29 mouse cellular contexts compared by ENCODE assay signal in genomic region chr5:72852301-72852995, GRCm38 (mm10). TPM values are rescaled to one million over a fixed set of nuclear protein-coding genes. Genes with fewer than 3 reads are reported as not detected.
A peak's percentile ranks its signal among the peaks of the same experiment; 100 is the strongest.
DNase-seq lines count a peak whose midpoint lies in the region; ATAC-seq and TF ChIP-seq lines count a peak whose summit lies in the region.
"Had no signal": no experiment of that assay in that cellular context is flagged by ENCODE, and none has a peak within 500 bp of the region (broad histone marks: within the 10 kb centered on the region; RNA-seq: fewer than 3 reads in every experiment).

No protein-coding gene starts in this region.

- intact Hi-C loops in heart, adult 2 months (cut with DNase I): no loop called here

- no peak for TF ChIP-seq EP300 in heart, adult 2 months (IDR thresholded peaks at IDR 0.05; ENCODE audit: insufficient read depth, low read depth, low read length)

- no peak for ATAC-seq in kidney, embryonic 16.5 days (ENCODE audit: low FRiP score, low TSS enrichment)
- ATAC-seq: activated CD4-positive, CD25-positive, alpha-beta regulatory T cell, adult 4 months; forebrain, embryonic 16.5 days; midbrain, embryonic 15.5 days had no signal

- H3K27ac ChIP-seq in heart, embryonic 10.5 days: no peak overlapping the region
- no peak overlapping the region for H3K27ac ChIP-seq in heart, adult 2 months
- peak overlapping the region; percentile 9; the same call in 1 of the 2 replicates for H3K27ac ChIP-seq in spleen, adult 2 months (ENCODE audit: insufficient read depth, low read length)
- peak overlapping the region; percentile 27 for H3K27ac ChIP-seq in macrophage
- H3K27ac ChIP-seq in kidney, embryonic 16.5 days (ENCODE audit: low read length): no peak overlapping the region
- H3K27ac ChIP-seq: embryonic facial prominence, embryonic 12.5 days; forebrain, embryonic 10.5 days; gastrocnemius, adult 2 months; hindbrain, embryonic 13.5 days; liver, embryonic 14.5 days; midbrain, embryonic 15.5 days; stomach, postnatal 0 days had no signal

- DNase-seq in heart, embryonic 10.5 days (ENCODE audit: low spot score): peak; percentile 70
- DNase-seq in heart, adult 2 months: no peak
- no peak for DNase-seq in spleen, adult 2 months (ENCODE audit: low read depth in 1 of 2, low spot score in 2 of 2)
- DNase-seq in spleen, postnatal 10 days (ENCODE audit: low spot score in 2 of 2): no peak
- no peak for DNase-seq in kidney, adult 11 months
- DNase-seq: adrenal gland, adult 2 months; adrenal gland, postnatal 36 days; cerebellum, adult 9-10 months; embryo, embryonic 11 days; gastrocnemius, adult 2 months; heart, postnatal 4 days; kidney, adult 9 months; kidney, postnatal 25 days; lung, embryonic 14.5 days; lung, postnatal 14 days; right cerebral cortex, postnatal 25 days; thymus, adult 18-20 months; thymus, postnatal 25 days had no signal

- H3K27me3 ChIP-seq in heart, embryonic 10.5 days (ENCODE audit: insufficient read depth, poor library complexity, severe bottlenecking): no peaks in the 10 kb centered on the region
- H3K27me3 ChIP-seq in heart, adult 2 months (ENCODE audit: control insufficient read depth, insufficient read depth, low read length): no peaks in the 10 kb centered on the region
- H3K27me3 ChIP-seq in spleen, adult 2 months (ENCODE audit: control insufficient read depth, insufficient read depth, low read length): no peaks in the 10 kb centered on the region
- H3K27me3 ChIP-seq in kidney, embryonic 16.5 days (ENCODE audit: insufficient read depth, low read length): no peaks in the 10 kb centered on the region
- H3K27me3 ChIP-seq: embryonic facial prominence, embryonic 12.5 days; midbrain, embryonic 15.5 days had no signal

- H3K9ac ChIP-seq in heart, adult 2 months (ENCODE audit: low read depth, low read length): no peak overlapping the region
- H3K9ac ChIP-seq in kidney, embryonic 16.5 days (replicated peaks; ENCODE audit: low read length): no peak overlapping the region
- H3K9ac ChIP-seq: embryonic facial prominence, embryonic 12.5 days; hindbrain, embryonic 13.5 days; liver, embryonic 14.5 days; lung, embryonic 14.5 days; midbrain, embryonic 15.5 days had no signal

- no peaks in the 10 kb centered on the region for H3K79me2 ChIP-seq in heart, adult 2 months (replicated peaks; ENCODE audit: control insufficient read depth, insufficient read depth, low read length)
- peaks cover 100% of the 10 kb centered on the region for H3K79me2 ChIP-seq in macrophage (ENCODE audit: inconsistent target)

- no peaks in the 10 kb centered on the region for H3K9me3 ChIP-seq in heart, embryonic 10.5 days
- no peaks in the 10 kb centered on the region for H3K9me3 ChIP-seq in kidney, embryonic 16.5 days (ENCODE audit: low read length)
- H3K9me3 ChIP-seq: embryonic facial prominence, embryonic 12.5 days; forebrain, embryonic 10.5 days; hindbrain, embryonic 13.5 days; midbrain, embryonic 15.5 days had no signal

- WGBS in heart, embryonic 10.5 days: 68% methylated on average over 7 of the region's 7 CpGs
- 82% methylated on average over 7 of the region's 7 CpGs for WGBS in heart, adult 2 months
- 71% methylated on average over 7 of the region's 7 CpGs for WGBS in spleen, adult 2 months
- 56% methylated on average over 6 of the region's 7 CpGs for WGBS in macrophage (ENCODE audit: missing documents)
- 87% methylated on average over 7 of the region's 7 CpGs for WGBS in kidney, embryonic 16.5 days

- H3K4me3 ChIP-seq in heart, embryonic 10.5 days: no peak overlapping the region
- no peak overlapping the region for H3K4me3 ChIP-seq in heart, adult 2 months
- no peak overlapping the region for H3K4me3 ChIP-seq in spleen, adult 2 months (ENCODE audit: extremely low read depth, insufficient read depth, insufficient read length)
- no peak overlapping the region for H3K4me3 ChIP-seq in macrophage (ENCODE audit: inconsistent target)
- no peak overlapping the region for H3K4me3 ChIP-seq in kidney, embryonic 16.5 days (ENCODE audit: low read length)
- H3K4me3 ChIP-seq: embryonic facial prominence, embryonic 12.5 days; forebrain, embryonic 10.5 days; gastrocnemius, adult 2 months; hindbrain, embryonic 13.5 days; midbrain, embryonic 15.5 days had no signal

- no peak for TF ChIP-seq CTCF in heart, adult 2 months (IDR thresholded peaks at IDR 0.05)
- TF ChIP-seq CTCF in spleen, adult 2 months (IDR thresholded peaks at IDR 0.05; ENCODE audit: extremely low read depth, insufficient read depth, insufficient read length, insufficient replicate concordance): no peak

- no peaks in the 10 kb centered on the region for H3K36me3 ChIP-seq in heart, embryonic 10.5 days
- H3K36me3 ChIP-seq in heart, adult 2 months (ENCODE audit: control insufficient read depth, insufficient read depth, low read length): 0 out of 2 replicates have a peak, but pooled peaks cover 3% of the 10 kb centered on the region
- no peaks in the 10 kb centered on the region; the same call in 1 of the 2 replicates for H3K36me3 ChIP-seq in spleen, adult 2 months (ENCODE audit: control insufficient read depth, insufficient read depth, low read length)
- no peaks in the 10 kb centered on the region for H3K36me3 ChIP-seq in macrophage (ENCODE audit: inconsistent target)
- no peaks in the 10 kb centered on the region for H3K36me3 ChIP-seq in kidney, embryonic 16.5 days (ENCODE audit: insufficient read depth, low read length)
- H3K36me3 ChIP-seq: embryonic facial prominence, embryonic 12.5 days; forebrain, embryonic 10.5 days; hindbrain, embryonic 13.5 days; midbrain, embryonic 15.5 days had no signal

- no peak overlapping the region for H3K4me2 ChIP-seq in kidney, embryonic 16.5 days (replicated peaks; ENCODE audit: low read depth, low read length)
- H3K4me2 ChIP-seq: embryonic facial prominence, embryonic 12.5 days; heart, embryonic 11.5 days; hindbrain, embryonic 13.5 days; lung, embryonic 14.5 days; midbrain, embryonic 15.5 days had no signal

- TF ChIP-seq POLR2A in heart, adult 2 months (IDR thresholded peaks at IDR 0.05; ENCODE audit: insufficient read depth, low read depth, low read length): no peak
- no peak for TF ChIP-seq POLR2A in spleen, adult 2 months (IDR thresholded peaks at IDR 0.05; ENCODE audit: low read depth, low read length)

- peaks cover 23% of the 10 kb centered on the region; the same call in 1 of the 2 replicates for H3K4me1 ChIP-seq in heart, embryonic 10.5 days
- peaks cover 23% of the 10 kb centered on the region for H3K4me1 ChIP-seq in heart, adult 2 months (ENCODE audit: control insufficient read depth, insufficient read depth, low read length)
- peaks cover 43% of the 10 kb centered on the region; the same call in 1 of the 2 replicates for H3K4me1 ChIP-seq in spleen, adult 2 months (ENCODE audit: control insufficient read depth, insufficient read depth, insufficient read length)
- peaks cover 22% of the 10 kb centered on the region for H3K4me1 ChIP-seq in kidney, embryonic 16.5 days (ENCODE audit: insufficient read depth, low read length)
- H3K4me1 ChIP-seq: midbrain, embryonic 15.5 days had no signal

RNA-seq across cellular contexts. Expression of gene Tec, which starts 15.8 kb away (rescaled TPM):
- 7.5 and 12.1 TPM in 2 replicates for polyA plus RNA-seq in heart, embryonic 10.5 days (2016; fragmentation: Nextera tagmentation; extraction: Ambion mirVana)
- total RNA-seq in heart, adult 2 months (2021): 10 to 100 TPM; 12.8 to 13.8 TPM
- polyA plus RNA-seq in heart, adult 2 months (2012; rRNA removed): 5.7 and 9.3 TPM in 2 replicates
- 12.2 and 12.5 TPM in 2 replicates for polyA plus RNA-seq in spleen, adult 2 months (2012; rRNA removed)
- total RNA-seq in macrophage (2018; cell fraction: chromatin; rRNA removed): 100 to 1,000 TPM in 25 of 26 experiments, 10 to 100 TPM in 1; 90.4 to 656 (median 263) TPM
- 10 to 100 TPM; 26.8 to 77.1 (median 51.1) TPM for total RNA-seq in macrophage (2018; cell fraction: cytosol; rRNA removed)
- total RNA-seq in macrophage (2018; cell fraction: nucleus; rRNA removed): 100 to 1,000 TPM in 13 of 26 experiments, 10 to 100 TPM in 13; 37.0 to 278 (median 131) TPM
- 53.1 to 81.3 TPM (median 56.1 TPM) in 3 replicates for polyA plus RNA-seq in macrophage (2018)
- 11.2 and 12.1 TPM in 2 replicates for polyA plus RNA-seq in kidney, embryonic 16.5 days (2015; fragmentation: Nextera tagmentation; extraction: Ambion mirVana)

Comparison
In these comparisons a context has a peak if more than half of its experiments do, and no peak if none do; other contexts are left out.
1. H3K27ac ChIP-seq: peak in spleen, adult 2 months (single experiment) and macrophage (single experiment); none in heart, embryonic 10.5 days (single experiment), heart, adult 2 months (single experiment) and kidney, embryonic 16.5 days (single experiment).